Mouse (Mus musculus) kidney, adult 2 months (tissue): ENCODE data around the gene Ptpn13.

ENCODE experiments used
- CTCF ChIP-seq: fragments of 200-500 bp; conservative IDR thresholded peaks from 2 replicates; pipeline ENCODE4 v1.5.1; 2011; ENCODE audit warnings: low read depth, mild to moderate bottlenecking, control low read depth, low read length, moderate library complexity, mixed read lengths; ENCODE audit not compliant: insufficient read depth, insufficient read length
- POLR2A ChIP-seq: fragments of 200-500 bp; IDR thresholded peaks from one replicate; pipeline ENCODE4 v1.6.1; 2011; ENCODE audit warnings: low read depth, low read length, control low read depth

- no peak for TF ChIP-seq CTCF
- no peak for TF ChIP-seq POLR2A
Measured at GRCm38 (mm10) chr5:103598264-103598663, 173.3 kb downstream of the Ptpn13 start.
